Mouse (Mus musculus): ENCODE measurements around the gene Heatr6.

The Heatr6 gene

DNA sequence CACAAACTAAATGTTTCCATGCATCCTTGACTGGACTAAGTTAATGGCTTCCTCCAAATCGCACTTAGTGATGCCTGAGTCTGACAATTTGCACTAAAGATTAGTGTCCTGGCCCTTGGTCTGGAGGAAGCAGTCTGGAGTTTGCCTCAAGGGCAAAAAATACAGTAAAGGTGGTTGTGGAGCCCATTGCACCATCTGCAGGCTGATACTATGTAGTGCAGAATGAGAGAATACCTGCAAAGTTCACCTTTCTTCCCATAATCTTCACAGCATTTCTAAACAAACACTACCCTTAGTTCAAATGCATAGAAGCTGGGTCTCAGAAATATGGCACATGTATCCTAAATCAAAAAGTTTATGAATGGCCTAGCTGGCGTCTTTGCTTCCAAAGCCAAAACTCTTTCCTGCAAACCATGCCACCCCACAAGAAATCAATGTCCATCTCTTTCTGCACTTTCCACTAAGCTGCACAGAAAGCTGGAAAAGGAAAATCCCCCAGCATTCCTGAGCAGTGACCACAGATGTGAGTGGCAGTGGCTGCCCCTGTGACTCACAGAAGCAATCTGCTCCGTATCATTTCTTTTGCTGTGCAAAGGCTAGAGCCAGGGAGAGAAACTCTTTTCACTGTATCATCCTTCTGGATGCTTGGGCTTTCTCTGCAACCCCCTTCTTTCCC lies 24.6 kb upstream of the Heatr6 start:
- H3K36me3 ChIP-seq (ENCODE audit: insufficient read depth, low read length), result no peaks in the 10 kb centered on the region
- no peak overlapping the region for H3K4me3 ChIP-seq (replicated peaks; ENCODE audit: low read length)
- no peaks in the 10 kb centered on the region for H3K27me3 ChIP-seq (ENCODE audit: insufficient read depth, low read length)
- H3K4me1 ChIP-seq (replicated peaks; ENCODE audit: low read depth, low read length), result no peaks in the 10 kb centered on the region
- H3K9me3 ChIP-seq (ENCODE audit: low read length), result no peaks in the 10 kb centered on the region
- TF ChIP-seq NANOG (IDR thresholded peaks at IDR 0.05; ENCODE audit: borderline replicate concordance, low read length) (no peak), POU5F1 (IDR thresholded peaks at IDR 0.05; ENCODE audit: borderline replicate concordance, low read length) (no peak), CTCF (conservative IDR thresholded peaks at IDR 0.05; ENCODE audit: low read length) (peak; percentile 47)

DNA sequence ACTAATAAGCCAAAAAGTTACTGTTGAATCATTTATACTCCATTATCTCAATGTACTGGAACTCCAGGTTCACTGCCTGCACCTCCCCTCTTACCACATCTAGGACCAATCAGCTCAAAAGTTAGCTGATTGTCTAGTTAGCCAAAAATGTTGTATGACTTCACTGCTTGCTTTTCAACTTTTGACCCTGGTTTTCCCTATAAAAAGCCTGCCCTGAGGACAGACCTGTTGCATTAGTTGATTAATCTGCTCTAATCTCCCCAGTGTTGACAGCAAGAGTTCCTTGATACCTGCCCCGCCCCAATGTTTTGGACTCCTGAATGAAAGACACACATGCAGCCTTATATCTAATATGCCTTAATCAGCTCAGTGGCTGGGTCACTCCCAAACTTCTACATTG lies 22.4 kb upstream of the Heatr6 start:
- Histone ChIP-seq H3K36me3 (ENCODE audit: insufficient read depth, low read length) (no peaks in the 10 kb centered on the region), H3K4me1 (replicated peaks; ENCODE audit: low read depth, low read length) (no peaks in the 10 kb centered on the region), H3K9me3 (ENCODE audit: low read length) (no peaks in the 10 kb centered on the region), H3K4me3 (replicated peaks; ENCODE audit: low read length) (no peak overlapping the region), H3K27me3 (ENCODE audit: insufficient read depth, low read length) (no peaks in the 10 kb centered on the region)
- TF ChIP-seq NANOG (IDR thresholded peaks at IDR 0.05; ENCODE audit: borderline replicate concordance, low read length) (no peak), POU5F1 (IDR thresholded peaks at IDR 0.05; ENCODE audit: borderline replicate concordance, low read length) (no peak), CTCF (conservative IDR thresholded peaks at IDR 0.05; ENCODE audit: low read length) (no peak)

DNA sequence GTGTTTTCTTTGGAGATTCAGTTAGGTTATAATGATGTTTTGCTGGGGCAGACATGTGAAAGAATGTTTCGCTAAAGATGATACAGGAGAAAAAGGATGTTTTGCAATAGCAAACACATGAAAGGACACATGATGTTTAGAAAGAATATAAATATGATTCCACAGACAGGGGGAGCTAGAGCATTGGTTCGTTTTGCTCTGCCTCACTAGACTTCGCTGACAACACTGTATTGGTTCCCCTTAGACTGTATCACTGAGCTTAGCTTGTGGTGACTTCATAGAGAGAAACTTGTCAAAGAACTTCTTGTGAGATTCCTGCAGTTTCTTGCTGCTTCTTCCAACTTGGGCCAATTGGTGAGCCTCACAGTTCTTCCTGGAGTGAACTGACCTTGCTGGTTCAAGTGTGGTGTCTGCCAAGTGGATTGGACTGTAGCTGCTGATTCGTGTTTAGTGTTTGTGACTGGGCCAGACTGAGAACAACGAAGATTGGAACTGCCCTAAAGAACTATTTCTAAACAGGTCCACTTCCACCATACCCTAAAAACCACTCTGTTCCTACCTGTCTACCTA lies 20.3 kb upstream of the Heatr6 start:
- Histone ChIP-seq H3K27me3 (ENCODE audit: insufficient read depth, low read length) (no peaks in the 10 kb centered on the region), H3K4me3 (replicated peaks; ENCODE audit: low read length) (no peak overlapping the region), H3K9me3 (ENCODE audit: low read length) (no peaks in the 10 kb centered on the region), H3K4me1 (replicated peaks; ENCODE audit: low read depth, low read length) (no peaks in the 10 kb centered on the region), H3K36me3 (ENCODE audit: insufficient read depth, low read length) (no peaks in the 10 kb centered on the region)
- TF ChIP-seq POU5F1 (IDR thresholded peaks at IDR 0.05; ENCODE audit: borderline replicate concordance, low read length) (no peak), NANOG (IDR thresholded peaks at IDR 0.05; ENCODE audit: borderline replicate concordance, low read length) (no peak), CTCF (conservative IDR thresholded peaks at IDR 0.05; ENCODE audit: low read length) (no peak)

DNA sequence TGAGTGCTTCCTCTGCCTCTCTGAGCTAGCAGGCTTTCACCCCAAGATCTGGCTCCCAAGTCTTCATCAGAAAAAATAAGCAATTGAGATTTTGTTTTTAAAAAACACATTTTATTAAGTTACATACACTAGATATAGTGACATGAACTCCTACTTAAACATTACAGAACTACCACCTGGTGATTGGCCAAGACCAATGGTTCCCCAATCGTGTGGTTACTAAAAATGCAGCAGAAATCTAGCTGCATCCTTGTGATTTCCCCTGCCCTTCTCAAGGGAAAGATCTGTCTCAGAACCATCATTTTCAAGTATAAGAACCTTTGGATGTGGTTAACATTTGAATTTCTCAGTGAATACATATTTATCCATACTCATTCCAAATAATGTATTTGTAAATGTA lies 19.3 kb upstream of the Heatr6 start:
- TF ChIP-seq CTCF (conservative IDR thresholded peaks at IDR 0.05; ENCODE audit: low read length) (no peak), NANOG (IDR thresholded peaks at IDR 0.05; ENCODE audit: borderline replicate concordance, low read length) (no peak), POU5F1 (IDR thresholded peaks at IDR 0.05; ENCODE audit: borderline replicate concordance, low read length) (no peak)
- Histone ChIP-seq H3K36me3 (ENCODE audit: insufficient read depth, low read length) (no peaks in the 10 kb centered on the region), H3K4me3 (replicated peaks; ENCODE audit: low read length) (no peak overlapping the region), H3K9me3 (ENCODE audit: low read length) (no peaks in the 10 kb centered on the region), H3K4me1 (replicated peaks; ENCODE audit: low read depth, low read length) (no peaks in the 10 kb centered on the region), H3K27me3 (ENCODE audit: insufficient read depth, low read length) (no peaks in the 10 kb centered on the region)

DNA sequence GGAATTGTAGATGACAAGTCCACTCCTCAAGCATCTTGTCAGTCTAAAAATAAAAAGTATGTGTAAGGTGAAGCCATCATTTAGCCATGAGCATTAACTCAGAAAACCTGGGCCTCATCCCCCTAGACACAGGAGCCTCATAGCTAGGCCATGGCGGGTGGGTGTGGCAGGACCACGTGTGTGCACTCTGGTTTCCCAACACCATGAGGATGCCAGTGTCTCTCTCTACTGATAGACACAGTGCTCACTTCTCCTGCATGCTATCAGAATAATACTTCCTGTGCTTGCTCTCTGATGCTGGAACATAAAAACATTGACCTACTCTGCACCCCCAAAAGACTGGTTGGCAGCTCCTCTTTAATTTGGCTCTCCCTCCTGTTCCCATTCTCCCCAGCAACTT lies 17.6 kb upstream of the Heatr6 start:
- H3K36me3 ChIP-seq (ENCODE audit: insufficient read depth, low read length), result no peaks in the 10 kb centered on the region
- H3K9me3 ChIP-seq (ENCODE audit: low read length), result no peaks in the 10 kb centered on the region
- TF ChIP-seq POU5F1 (IDR thresholded peaks at IDR 0.05; ENCODE audit: borderline replicate concordance, low read length) (no peak), NANOG (IDR thresholded peaks at IDR 0.05; ENCODE audit: borderline replicate concordance, low read length) (no peak), CTCF (conservative IDR thresholded peaks at IDR 0.05; ENCODE audit: low read length) (no peak)

DNA sequence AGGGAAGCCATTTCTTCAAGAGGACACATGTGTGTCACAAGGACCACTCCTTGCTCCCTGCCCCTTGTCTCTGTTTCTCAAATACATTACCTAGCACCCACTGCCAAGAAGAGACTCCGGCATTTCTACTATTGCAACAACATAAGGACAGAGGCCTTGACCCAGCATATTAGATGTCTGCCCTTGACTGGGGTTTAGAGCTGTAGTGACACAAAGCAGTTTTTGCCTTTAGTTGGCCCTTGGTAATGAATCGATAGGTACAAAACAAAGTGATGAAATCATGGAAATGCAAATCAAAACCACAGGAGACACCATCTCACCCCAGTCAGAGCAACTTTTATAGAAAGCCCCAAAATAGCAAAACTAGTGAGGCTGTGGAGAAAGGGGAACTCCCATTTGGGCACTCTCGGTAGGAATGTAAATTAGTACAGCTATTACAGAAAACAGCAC lies 16.4 kb upstream of the Heatr6 start:
- Histone ChIP-seq H3K36me3 (ENCODE audit: insufficient read depth, low read length) (no peaks in the 10 kb centered on the region), H3K27me3 (ENCODE audit: insufficient read depth, low read length) (0 out of 2 replicates have a peak, but pooled peaks cover 2% of the 10 kb centered on the region), H3K9me3 (ENCODE audit: low read length) (no peaks in the 10 kb centered on the region), H3K4me3 (replicated peaks; ENCODE audit: low read length) (no peak overlapping the region), H3K4me1 (replicated peaks; ENCODE audit: low read depth, low read length) (no peaks in the 10 kb centered on the region)
- TF ChIP-seq POU5F1 (IDR thresholded peaks at IDR 0.05; ENCODE audit: borderline replicate concordance, low read length) (no peak), NANOG (IDR thresholded peaks at IDR 0.05; ENCODE audit: borderline replicate concordance, low read length) (no peak), CTCF (conservative IDR thresholded peaks at IDR 0.05; ENCODE audit: low read length) (no peak)

More for the DNA sequence above, 17.6 kb upstream of the Heatr6 start:
- no peaks in the 10 kb centered on the region for H3K4me1 ChIP-seq (replicated peaks; ENCODE audit: low read depth, low read length)
- no peak overlapping the region for H3K4me3 ChIP-seq (replicated peaks; ENCODE audit: low read length)
- H3K27me3 ChIP-seq (ENCODE audit: insufficient read depth, low read length), result 0 out of 2 replicates have a peak, but pooled peaks cover 2% of the 10 kb centered on the region

DNA sequence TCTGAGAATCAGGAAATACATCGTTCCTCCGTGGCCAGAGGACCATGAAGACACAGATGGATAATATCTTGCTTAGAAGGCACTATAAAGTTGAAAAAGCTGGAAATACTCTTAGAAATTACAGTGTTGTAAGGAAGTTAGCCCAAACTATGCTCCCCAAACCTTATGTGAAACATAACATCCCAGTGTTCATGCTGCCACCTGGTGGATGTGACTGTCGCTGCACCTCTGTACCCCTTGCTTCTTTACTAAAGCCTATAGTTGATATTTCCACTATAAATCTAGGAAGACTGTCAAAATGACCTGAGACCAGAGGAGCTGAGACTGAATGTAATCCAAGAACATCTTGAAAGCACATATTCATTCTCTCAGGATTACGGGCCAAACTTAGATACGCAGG lies 14.3 kb upstream of the Heatr6 start:
- TF ChIP-seq CTCF (conservative IDR thresholded peaks at IDR 0.05; ENCODE audit: low read length) (peak; percentile 81), POU5F1 (IDR thresholded peaks at IDR 0.05; ENCODE audit: borderline replicate concordance, low read length) (no peak), NANOG (IDR thresholded peaks at IDR 0.05; ENCODE audit: borderline replicate concordance, low read length) (no peak)

DNA sequence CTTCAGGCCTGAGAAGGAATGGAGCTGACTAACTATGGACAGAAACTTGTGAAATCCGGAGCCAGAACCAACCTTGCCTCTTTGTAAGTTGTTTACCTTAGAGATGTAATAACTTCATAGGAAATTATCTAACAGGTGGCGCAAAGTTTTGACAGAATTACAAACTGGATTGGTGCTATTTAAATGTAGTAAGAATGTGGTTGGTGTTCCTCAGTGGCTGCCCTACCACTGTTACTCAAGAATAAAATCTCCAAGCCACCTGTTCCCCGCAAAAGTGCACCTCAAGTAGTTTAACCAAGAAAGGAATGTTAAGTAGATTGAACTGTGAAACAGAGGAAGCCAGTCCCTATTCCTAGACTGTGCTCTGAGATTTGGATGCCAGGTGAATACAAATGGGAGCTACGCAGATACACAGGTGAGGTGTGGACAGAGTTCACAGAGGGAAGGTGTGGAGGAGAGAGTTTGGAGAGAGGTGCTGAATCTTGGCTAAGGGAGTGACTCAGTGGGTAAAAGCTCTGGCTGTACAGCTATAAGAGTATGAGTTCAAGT lies 13.0 kb upstream of the Heatr6 start:
- Histone ChIP-seq H3K27me3 (ENCODE audit: insufficient read depth, low read length) (peaks cover 12% of the 10 kb centered on the region), H3K4me3 (replicated peaks; ENCODE audit: low read length) (no peak overlapping the region), H3K4me1 (replicated peaks; ENCODE audit: low read depth, low read length) (no peaks in the 10 kb centered on the region), H3K36me3 (ENCODE audit: insufficient read depth, low read length) (no peaks in the 10 kb centered on the region), H3K9me3 (ENCODE audit: low read length) (no peaks in the 10 kb centered on the region)
- TF ChIP-seq POU5F1 (IDR thresholded peaks at IDR 0.05; ENCODE audit: borderline replicate concordance, low read length) (no peak), CTCF (conservative IDR thresholded peaks at IDR 0.05; ENCODE audit: low read length) (no peak), NANOG (IDR thresholded peaks at IDR 0.05; ENCODE audit: borderline replicate concordance, low read length) (no peak)

More for the DNA sequence above, 14.3 kb upstream of the Heatr6 start:
- no peaks in the 10 kb centered on the region for H3K9me3 ChIP-seq (ENCODE audit: low read length)
- no peaks in the 10 kb centered on the region for H3K36me3 ChIP-seq (ENCODE audit: insufficient read depth, low read length)
- H3K4me3 ChIP-seq (replicated peaks; ENCODE audit: low read length), result no peak overlapping the region
- H3K27me3 ChIP-seq (ENCODE audit: insufficient read depth, low read length), result peaks cover 8% of the 10 kb centered on the region
- no peaks in the 10 kb centered on the region for H3K4me1 ChIP-seq (replicated peaks; ENCODE audit: low read depth, low read length)

Measured in E14TG2a.4 (cell line).